Mouse (Mus musculus) forebrain, embryonic 13.5 days (tissue): ENCODE measurements at regions not wholly inside any gene's neighbourhood (a gene's known extent, or its start where the extent isn't known, plus 50 kb on each side); places are given as distances from the start of the nearest gene placed in this dataset.

Source experiments
- ATAC-seq: fragments of 200-750 bp; cut with Nextera tagmentation; 2 replicates; pipeline ENCODE4 v1.8.0; 2017
- H3K27ac ChIP-seq: fragments of 300-500 bp; sonication (generic); 2 replicates; pipeline ENCODE4 v1.5.1; 2015; ENCODE audit warnings: inconsistent platforms, mild to moderate bottlenecking, moderate library complexity
- H3K27me3 ChIP-seq: fragments of 300-500 bp; sonication (generic); 2 replicates; pipeline ENCODE4 v1.6.1; 2015; ENCODE audit warnings: mild to moderate bottlenecking, inconsistent platforms
- H3K36me3 ChIP-seq: fragments of 300-500 bp; sonication (generic); 2 replicates; pipeline ENCODE4 v1.6.1; 2015; ENCODE audit warnings: mild to moderate bottlenecking, inconsistent platforms; ENCODE audit not compliant: poor library complexity, severe bottlenecking
- H3K4me1 ChIP-seq: fragments of 300-500 bp; sonication (generic); 2 replicates; pipeline ENCODE4 v1.6.1; 2015; ENCODE audit warnings: inconsistent platforms
- H3K4me2 ChIP-seq: fragments of 300-500 bp; sonication (generic); 2 replicates; pipeline ENCODE4 v1.6.1; 2015; ENCODE audit warnings: inconsistent platforms, mild to moderate bottlenecking, moderate library complexity
- H3K4me3 ChIP-seq: fragments of 300-500 bp; sonication (generic); 2 replicates; pipeline ENCODE4 v1.5.1; 2015; ENCODE audit warnings: mild to moderate bottlenecking, inconsistent platforms
- H3K9ac ChIP-seq: fragments of 300-500 bp; sonication (generic); 2 replicates; pipeline ENCODE4 v1.6.1; 2015; ENCODE audit warnings: mild to moderate bottlenecking, inconsistent platforms
- H3K9me3 ChIP-seq: fragments of 300-500 bp; sonication (generic); replicated peaks from 2 replicates; pipeline ENCODE4 v1.6.1; 2016; ENCODE audit warnings: inconsistent platforms
- WGBS: fragments of 180-500 bp; shearing (Covaris S2); methylation state at CpG from one replicate; pipeline ENCODE4 v1.1.7; 2015; 5-methylcytosine and 5-hydroxymethylcytosine counted together

DNA sequence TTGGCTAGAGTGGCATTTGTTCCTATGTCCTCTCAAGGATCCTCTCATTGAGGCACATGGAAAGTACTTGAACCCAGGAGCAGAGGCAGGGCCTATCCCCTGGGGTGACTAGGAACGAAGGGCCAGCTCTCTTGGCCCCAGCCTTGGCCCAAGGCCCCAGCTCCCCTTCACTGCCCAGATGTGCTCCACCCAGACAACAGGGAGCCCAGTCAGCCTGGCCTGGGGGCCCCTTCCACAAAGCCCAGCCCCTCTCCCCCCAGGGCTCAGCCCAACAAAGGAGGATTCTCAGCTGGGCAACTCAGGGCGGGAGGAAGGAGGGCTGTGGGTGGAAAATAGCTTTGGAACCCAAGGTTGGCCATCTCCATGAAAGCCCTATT is 80.6 kb downstream of the Pja1 start:
- Histone ChIP-seq H3K4me2 (no peak overlapping the region), H3K27ac (no peak overlapping the region), H3K9ac (no peak overlapping the region), H3K36me3 (no peaks in the 10 kb centered on the region), H3K9me3 (no peaks in the 10 kb centered on the region), H3K4me1 (0 out of 2 replicates have a peak, but pooled peaks cover 6% of the 10 kb centered on the region), H3K27me3 (peaks cover 46% of the 10 kb centered on the region; the same call in 1 of the 2 replicates), H3K4me3 (no peak overlapping the region)
- WGBS = 51% methylated on average over 2 of the region's 2 CpGs
- ATAC-seq = no peak

DNA sequence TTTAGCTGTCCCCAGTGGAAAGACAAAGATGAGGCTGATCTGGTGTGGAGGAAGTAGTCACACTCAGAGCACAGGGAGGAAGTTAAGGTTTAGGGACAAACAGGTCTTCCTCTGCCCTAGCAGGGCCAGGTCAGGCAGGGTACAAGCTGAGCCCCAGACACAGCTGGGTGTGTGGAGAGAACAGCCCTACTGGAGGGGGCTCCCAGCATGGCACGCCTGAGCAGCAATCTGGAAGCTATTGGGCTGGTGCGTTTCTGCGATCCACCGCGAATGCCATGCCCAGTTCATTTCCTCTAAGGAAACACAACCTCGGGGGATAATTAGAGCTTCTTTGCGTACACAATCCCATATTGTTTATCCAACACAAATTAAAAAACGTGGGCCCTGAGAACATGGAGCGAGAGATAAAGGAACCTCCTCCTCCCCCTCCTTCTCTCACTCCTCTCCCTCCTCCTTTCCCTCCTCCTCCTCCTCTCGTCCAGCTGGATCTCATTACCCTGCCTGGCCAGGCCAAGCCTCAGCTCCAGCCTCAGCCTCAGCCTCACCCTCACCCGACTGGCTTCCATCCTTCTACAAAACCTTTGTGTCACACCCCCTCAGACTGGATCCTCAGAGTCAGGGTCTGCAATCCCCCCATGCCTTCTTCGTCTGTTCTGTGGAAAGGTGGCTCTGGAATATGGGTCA is 81.2 kb downstream of the Pja1 start:
- ATAC-seq = no peak
- Histone ChIP-seq H3K36me3 (no peaks in the 10 kb centered on the region), H3K27me3 (peaks cover 46% of the 10 kb centered on the region; the same call in 1 of the 2 replicates), H3K4me2 (no peak overlapping the region), H3K4me1 (0 out of 2 replicates have a peak, but pooled peaks cover 6% of the 10 kb centered on the region), H3K9me3 (no peaks in the 10 kb centered on the region), H3K27ac (no peak overlapping the region), H3K9ac (no peak overlapping the region), H3K4me3 (no peak overlapping the region)
- WGBS = 54% methylated on average over 12 of the region's 12 CpGs

DNA sequence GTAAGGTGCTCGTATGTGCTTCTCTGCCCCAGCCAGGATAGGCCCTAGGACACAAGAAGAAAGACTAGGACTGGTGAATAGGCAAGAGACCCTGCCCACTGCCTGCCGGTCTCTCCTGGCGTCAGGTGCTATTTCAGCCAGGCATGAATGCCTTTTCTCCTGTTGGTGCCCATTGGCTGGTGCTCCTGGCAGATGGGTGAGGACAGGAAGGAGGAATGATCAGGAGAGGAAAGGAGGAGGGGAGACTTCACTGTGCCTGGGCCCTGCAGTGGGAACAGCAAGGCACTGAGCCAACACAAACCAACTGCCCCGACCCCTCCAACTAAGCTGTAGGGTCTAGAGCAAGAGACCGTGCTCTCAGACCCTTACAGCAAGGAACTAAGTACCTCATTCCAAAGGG is 100.4 kb downstream of the Pja1 start:
- 90% methylated on average over 5 of the region's 5 CpGs for WGBS
- H3K27ac ChIP-seq = no peak overlapping the region
- no peak overlapping the region for H3K4me2 ChIP-seq
- no peak for ATAC-seq
- peaks cover 16% of the 10 kb centered on the region; the same call in 1 of the 2 replicates for H3K27me3 ChIP-seq
- H3K9ac ChIP-seq = no peak overlapping the region
- H3K9me3 ChIP-seq = no peaks in the 10 kb centered on the region
- no peaks in the 10 kb centered on the region for H3K36me3 ChIP-seq
- no peak overlapping the region for H3K4me3 ChIP-seq
- H3K4me1 ChIP-seq = no peaks in the 10 kb centered on the region

DNA sequence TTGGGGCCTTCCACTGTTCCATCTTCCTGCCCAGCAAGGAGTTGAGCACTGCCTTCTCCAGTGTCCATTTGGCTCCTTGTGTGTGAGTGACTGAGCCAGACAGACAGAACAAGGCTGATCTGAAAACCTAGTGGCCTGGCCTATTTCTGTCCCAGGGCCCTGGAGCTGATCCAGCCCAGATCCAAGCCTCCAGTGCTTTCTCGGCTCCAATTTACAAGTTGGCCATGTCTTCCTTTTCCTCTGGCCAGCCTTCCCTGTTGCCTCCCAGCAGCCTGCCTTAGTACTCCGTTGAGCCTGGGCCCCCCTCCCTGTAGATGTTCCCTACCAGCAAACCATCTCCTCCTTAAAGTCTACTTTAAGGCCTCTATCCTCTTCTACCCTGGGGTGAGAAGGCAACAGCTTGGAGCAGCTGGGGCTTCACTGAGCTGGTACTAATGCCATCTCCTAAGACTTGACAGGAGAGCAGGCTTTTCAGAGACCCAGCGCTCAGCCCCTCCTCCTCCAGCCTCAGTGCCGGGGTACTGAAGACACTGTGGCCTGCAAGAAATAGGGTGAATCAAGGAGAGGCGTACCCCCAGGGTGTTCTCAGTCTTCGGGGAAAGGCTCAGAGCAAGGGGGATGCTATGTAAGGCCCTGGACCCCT is 101.7 kb downstream of the Pja1 start:
- Histone ChIP-seq H3K27me3 (peaks cover 24% of the 10 kb centered on the region; the same call in 1 of the 2 replicates), H3K4me3 (no peak overlapping the region), H3K4me1 (no peaks in the 10 kb centered on the region), H3K9me3 (no peaks in the 10 kb centered on the region), H3K36me3 (no peaks in the 10 kb centered on the region), H3K9ac (no peak overlapping the region), H3K4me2 (no peak overlapping the region), H3K27ac (no peak overlapping the region)
- WGBS = 82% methylated on average over 6 of the region's 6 CpGs
- ATAC-seq = no peak

DNA sequence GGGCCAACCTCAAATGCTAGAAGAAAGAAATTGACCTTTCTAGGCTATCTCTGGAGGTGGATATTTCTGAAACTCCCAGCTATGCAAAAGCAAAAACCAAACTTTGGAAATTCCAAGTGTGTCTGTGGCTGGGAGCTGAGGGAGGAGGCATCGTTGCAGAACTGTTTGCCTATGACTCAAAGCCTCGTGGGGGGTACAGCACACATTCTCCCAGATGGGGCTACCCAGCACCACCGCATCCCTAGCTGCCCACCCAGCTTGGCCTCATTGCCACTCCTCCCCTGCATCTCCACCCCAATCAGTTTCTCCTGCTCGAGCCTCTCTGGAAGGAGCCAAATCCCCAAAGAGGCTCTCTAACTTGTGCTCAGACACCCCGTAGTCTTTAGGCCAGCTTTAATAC is 107.0 kb downstream of the Pja1 start:
- 81% methylated on average over 5 of the region's 5 CpGs for WGBS

DNA sequence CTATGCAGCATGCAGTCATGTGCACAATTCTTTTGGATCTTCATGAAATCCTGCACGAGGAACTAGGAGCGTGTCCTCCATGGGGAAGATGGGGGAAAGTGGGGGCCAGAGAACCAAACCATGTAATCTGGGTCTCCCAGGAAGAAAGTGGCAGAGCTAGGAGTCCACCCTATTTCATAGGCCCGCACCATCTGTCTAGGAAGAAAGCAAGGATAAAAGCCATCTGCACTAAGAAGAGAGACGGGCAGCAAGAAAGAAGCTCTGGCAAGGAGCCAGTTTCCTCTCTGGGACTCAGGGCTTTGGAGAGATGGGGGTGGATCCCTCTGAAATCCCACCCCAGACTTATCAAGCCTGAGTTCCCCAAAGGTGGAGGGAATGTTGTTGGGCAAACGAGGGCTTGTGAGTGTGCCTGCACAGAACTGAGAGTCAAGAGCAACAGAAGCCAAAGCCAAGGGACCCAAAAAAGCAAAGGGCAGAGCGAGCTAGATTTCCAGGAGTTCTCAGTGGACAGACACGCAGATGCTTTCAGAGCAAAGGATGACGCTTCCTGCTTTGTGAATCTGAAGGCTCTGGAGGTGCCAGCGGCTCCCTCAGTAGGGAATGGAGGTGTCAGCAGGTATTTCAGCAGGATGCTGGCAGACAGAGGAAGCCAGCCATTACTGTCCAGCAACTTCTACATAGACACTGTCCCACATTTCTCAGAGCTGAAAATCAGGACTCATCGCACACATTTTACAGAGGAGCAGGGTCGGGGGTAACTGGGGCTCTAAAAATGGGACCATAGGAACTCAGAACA is 110.8 kb downstream of the Pja1 start:
- ATAC-seq = peak; percentile 62
- H3K27me3 ChIP-seq = peaks cover 45% of the 10 kb centered on the region
- peaks cover 20% of the 10 kb centered on the region for H3K4me1 ChIP-seq
- no peaks in the 10 kb centered on the region for H3K36me3 ChIP-seq
- H3K27ac ChIP-seq = peak overlapping the region; percentile 25; the same call in 1 of the 2 replicates
- WGBS = 58% methylated on average over 11 of the region's 11 CpGs
- no peak overlapping the region for H3K4me3 ChIP-seq
- no peak overlapping the region for H3K4me2 ChIP-seq
- no peak overlapping the region for H3K9ac ChIP-seq
- no peaks in the 10 kb centered on the region for H3K9me3 ChIP-seq

More for the DNA sequence above, 107.0 kb downstream of the Pja1 start:
- Histone ChIP-seq H3K27ac (no peak overlapping the region), H3K36me3 (no peaks in the 10 kb centered on the region), H3K4me3 (no peak overlapping the region), H3K27me3 (peaks cover 29% of the 10 kb centered on the region), H3K4me1 (peaks cover 10% of the 10 kb centered on the region; the same call in 1 of the 2 replicates), H3K9me3 (no peaks in the 10 kb centered on the region), H3K4me2 (no peak overlapping the region), H3K9ac (no peak overlapping the region)
- no peak for ATAC-seq

DNA sequence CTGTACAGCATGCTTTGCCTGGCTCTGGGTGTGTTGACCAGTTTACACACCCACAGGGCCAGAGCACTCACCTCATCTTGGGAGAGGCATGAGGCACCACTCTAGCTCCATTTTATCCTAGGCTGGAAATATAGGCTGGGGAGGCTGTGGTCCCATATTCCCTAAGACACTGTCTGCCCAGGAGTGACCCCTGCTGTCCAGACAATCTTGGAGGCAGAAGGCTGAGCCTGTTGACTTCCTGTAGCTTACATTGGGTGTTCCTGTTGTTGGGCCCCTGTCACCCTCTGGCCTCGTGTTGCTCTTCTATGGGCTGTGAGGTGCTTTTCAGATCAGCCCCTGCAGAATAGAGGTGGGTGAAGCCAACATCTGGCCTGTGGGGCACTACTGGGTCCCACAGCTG is 112.3 kb downstream of the Pja1 start:
- H3K4me3 ChIP-seq = no peak overlapping the region
- no peaks in the 10 kb centered on the region for H3K9me3 ChIP-seq
- no peak overlapping the region for H3K9ac ChIP-seq
- no peaks in the 10 kb centered on the region for H3K36me3 ChIP-seq
- 33% methylated on average over 1 of the region's 1 CpGs for WGBS
- H3K27ac ChIP-seq = no peak overlapping the region
- peaks cover 20% of the 10 kb centered on the region for H3K4me1 ChIP-seq
- peaks cover 37% of the 10 kb centered on the region for H3K27me3 ChIP-seq
- ATAC-seq = no peak
- H3K4me2 ChIP-seq = no peak overlapping the region

DNA sequence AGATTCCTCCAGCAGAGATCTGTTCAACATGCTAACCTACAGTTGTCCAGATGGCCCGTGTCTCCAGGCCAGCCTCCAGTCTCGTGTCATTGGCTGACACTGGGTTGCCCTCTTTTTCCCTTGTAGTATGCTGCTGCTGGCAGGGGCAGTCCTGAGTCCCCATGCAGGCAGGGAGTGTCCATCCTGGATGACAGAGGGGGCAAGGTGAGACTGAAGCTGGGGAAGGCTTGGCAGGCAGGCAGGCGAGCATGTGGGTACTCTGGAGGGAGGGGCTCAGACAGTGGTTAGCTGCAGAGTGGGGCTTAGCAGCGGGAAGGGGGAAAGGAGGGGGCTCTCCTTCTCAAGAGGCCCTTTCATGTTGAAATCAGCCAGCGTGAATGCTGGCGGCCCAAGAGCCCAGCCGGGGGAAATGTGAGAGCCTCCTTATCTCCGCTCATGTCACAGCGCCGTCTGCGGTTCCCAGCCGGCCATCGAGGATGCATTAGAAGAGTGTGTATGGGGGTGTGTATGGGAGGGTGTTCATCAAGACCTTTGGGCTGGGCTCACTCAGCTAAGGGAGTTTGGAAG is 112.9 kb downstream of the Pja1 start:
- ATAC-seq = peak; percentile 76

DNA sequence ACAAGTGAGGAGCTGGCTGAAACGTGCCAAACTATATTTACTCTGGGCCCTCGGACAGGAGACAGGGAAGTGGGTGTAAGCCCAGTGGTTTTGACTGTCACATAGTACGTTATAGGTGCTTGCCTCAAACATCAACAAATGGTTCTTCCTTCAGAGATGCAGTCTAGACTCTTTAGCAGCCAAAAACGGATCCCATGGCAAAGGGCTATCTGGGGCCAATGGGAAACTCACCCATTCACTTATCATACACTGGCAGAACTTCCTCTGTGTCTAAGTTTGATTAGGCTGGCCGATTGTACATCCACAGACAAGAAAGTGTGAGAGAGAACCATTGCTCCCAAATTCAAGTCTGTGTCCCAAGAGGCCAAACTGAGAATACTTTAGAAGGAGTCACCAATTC is 115.9 kb downstream of the Pja1 start:
- H3K36me3 ChIP-seq = no peaks in the 10 kb centered on the region
- H3K9me3 ChIP-seq = no peaks in the 10 kb centered on the region
- H3K27ac ChIP-seq = no peak overlapping the region
- WGBS = 67% methylated on average over 5 of the region's 5 CpGs
- peaks cover 16% of the 10 kb centered on the region for H3K4me1 ChIP-seq
- no peak overlapping the region for H3K9ac ChIP-seq
- no peak overlapping the region for H3K4me3 ChIP-seq
- no peak for ATAC-seq
- peaks cover 45% of the 10 kb centered on the region; the same call in 1 of the 2 replicates for H3K27me3 ChIP-seq
- H3K4me2 ChIP-seq = no peak overlapping the region

More for the DNA sequence above, 112.9 kb downstream of the Pja1 start:
- H3K4me3 ChIP-seq = no peak overlapping the region
- H3K27me3 ChIP-seq = peaks cover 33% of the 10 kb centered on the region; the same call in 1 of the 2 replicates
- no peaks in the 10 kb centered on the region for H3K9me3 ChIP-seq
- no peak overlapping the region for H3K9ac ChIP-seq
- no peak overlapping the region for H3K4me2 ChIP-seq
- no peak overlapping the region for H3K27ac ChIP-seq
- no peaks in the 10 kb centered on the region for H3K36me3 ChIP-seq
- WGBS = 28% methylated on average over 13 of the region's 13 CpGs
- peaks cover 20% of the 10 kb centered on the region for H3K4me1 ChIP-seq

DNA sequence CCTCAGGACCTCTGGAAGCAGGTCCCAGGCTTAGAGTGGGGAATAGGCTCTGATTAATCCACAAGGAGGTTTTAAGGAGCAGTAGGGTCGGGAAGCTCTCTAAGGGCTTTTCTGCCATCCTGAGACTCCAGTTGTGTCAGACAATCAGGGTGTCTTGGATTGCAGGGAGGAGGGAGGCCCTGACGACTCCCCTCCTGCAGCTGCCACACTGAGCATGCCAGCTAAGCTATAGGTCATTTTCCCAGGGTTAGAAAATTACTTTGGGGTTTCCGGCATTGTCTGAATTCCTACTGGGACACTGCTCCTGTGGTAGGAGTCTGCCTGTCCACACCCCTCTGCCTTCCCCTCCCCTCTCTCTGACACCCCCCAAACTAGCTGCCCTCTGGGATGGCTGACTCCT is 120.8 kb downstream of the Pja1 start:
- Histone ChIP-seq H3K4me3 (no peak overlapping the region), H3K36me3 (no peaks in the 10 kb centered on the region), H3K9me3 (no peaks in the 10 kb centered on the region), H3K27ac (no peak overlapping the region), H3K27me3 (peaks cover 33% of the 10 kb centered on the region; the same call in 1 of the 2 replicates), H3K4me2 (no peak overlapping the region), H3K4me1 (no peaks in the 10 kb centered on the region), H3K9ac (no peak overlapping the region)
- 51% methylated on average over 3 of the region's 3 CpGs for WGBS
- ATAC-seq = no peak

DNA sequence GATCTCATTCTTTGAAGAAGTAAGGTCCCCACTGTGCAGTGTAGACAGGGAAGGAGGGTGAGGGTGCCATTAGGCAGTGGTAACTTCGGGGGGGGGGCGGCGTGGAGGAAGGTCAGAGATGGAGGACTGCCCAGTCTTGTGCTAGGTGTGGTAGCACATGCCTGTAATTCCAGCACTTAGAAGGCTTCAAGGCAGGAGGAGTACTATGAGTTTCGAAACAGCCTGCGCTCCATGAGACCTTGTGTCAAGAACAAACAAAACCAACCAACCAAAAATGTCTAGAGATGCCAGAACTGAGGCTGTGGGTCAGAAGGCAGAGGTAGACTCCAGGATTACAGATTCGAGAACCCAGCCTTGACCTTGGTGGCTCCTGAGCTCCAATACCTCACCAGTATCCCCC is 130.8 kb downstream of the Pja1 start:
- H3K4me2 ChIP-seq = no peak overlapping the region
- H3K9me3 ChIP-seq = no peaks in the 10 kb centered on the region
- no peak for ATAC-seq
- no peak overlapping the region for H3K27ac ChIP-seq
- 0 out of 2 replicates have a peak, but pooled peaks cover 5% of the 10 kb centered on the region for H3K27me3 ChIP-seq
- H3K9ac ChIP-seq = no peak overlapping the region
- 87% methylated on average over 6 of the region's 6 CpGs for WGBS
- H3K36me3 ChIP-seq = no peaks in the 10 kb centered on the region
- no peak overlapping the region for H3K4me3 ChIP-seq
- H3K4me1 ChIP-seq = peaks cover 20% of the 10 kb centered on the region
